ENCODE assay signal across 8 mouse cellular contexts in the genomic region with DNA sequence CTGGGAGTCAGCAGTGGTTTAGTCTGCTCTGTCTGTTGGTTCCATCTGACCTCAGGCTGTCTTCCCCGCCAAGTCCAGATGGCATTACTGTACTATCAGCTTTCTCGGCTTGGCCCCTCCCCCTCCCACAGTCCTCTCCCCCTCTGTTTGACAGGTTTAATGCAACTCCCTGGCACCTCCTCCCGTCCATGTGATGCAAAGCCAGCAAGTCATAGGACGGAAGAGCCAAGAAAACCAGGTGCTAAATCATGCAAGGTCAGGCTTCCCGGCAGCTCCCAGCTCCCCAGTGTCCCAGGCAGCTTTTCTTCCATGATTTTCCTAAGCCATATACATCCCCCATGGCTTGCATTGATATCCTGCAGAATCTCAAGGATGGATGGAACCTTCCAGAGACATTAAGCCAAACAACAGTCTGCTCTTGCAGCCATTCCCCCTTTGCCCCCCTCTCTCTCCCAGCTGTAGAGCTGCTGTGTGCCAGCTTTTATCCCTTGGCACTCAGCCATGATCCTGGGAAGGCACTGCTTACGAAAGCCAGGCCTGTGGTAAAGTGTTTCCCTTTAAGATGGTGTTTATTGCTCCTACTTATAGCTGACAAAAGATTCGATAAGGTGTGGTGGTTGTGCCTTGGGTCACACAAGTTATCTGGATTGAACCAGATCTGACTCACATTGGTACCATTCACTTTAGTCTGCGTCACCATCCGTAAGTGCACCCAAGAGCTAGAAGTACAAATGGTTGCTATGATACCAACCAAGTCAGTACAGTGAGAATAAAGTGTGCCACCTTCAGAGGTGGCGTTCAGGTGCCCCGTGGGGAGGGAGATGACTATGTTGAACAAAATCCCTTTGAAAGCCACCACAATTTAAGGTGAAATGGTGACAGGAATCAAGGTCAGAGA. TPM values are rescaled to one million over a fixed set of nuclear protein-coding genes. Genes with fewer than 3 reads are reported as not detected.
DNase-seq lines count a peak whose midpoint lies in the region; ATAC-seq lines count a peak whose summit lies in the region.

No protein-coding gene starts in this region.

- no peaks in the 10 kb centered on the region for H3K36me3 ChIP-seq in stomach, embryonic 14.5 days (ENCODE audit: control insufficient read depth, insufficient read depth, low read length)

- no peaks in the 10 kb centered on the region for H3K27me3 ChIP-seq in stomach, embryonic 14.5 days (ENCODE audit: control insufficient read depth, insufficient read depth, low read length)

- H3K4me3 ChIP-seq in stomach, embryonic 14.5 days (ENCODE audit: low read depth, low read length) = no peak overlapping the region

- no peak overlapping the region for H3K27ac ChIP-seq in stomach, embryonic 14.5 days (ENCODE audit: low read length)

- H3K9ac ChIP-seq in stomach, embryonic 14.5 days (replicated peaks; ENCODE audit: low read depth, low read length) = no peak overlapping the region

- WGBS in stomach, embryonic 14.5 days = 41% methylated on average over 11 of the region's 11 CpGs

- peak; percentile 66 for ATAC-seq in stomach, embryonic 14.5 days (ENCODE audit: insufficient number of reproducible peaks, insufficient read depth, low FRiP score, low read depth)

- peaks cover 8% of the 10 kb centered on the region; the same call in 1 of the 2 replicates for H3K4me1 ChIP-seq in stomach, embryonic 14.5 days (ENCODE audit: control insufficient read depth, insufficient read depth, low read length)

- peak; percentile 53 to 55 for DNase-seq in frontal cortex, postnatal 10 days (ENCODE audit: low spot score in 2 of 2)
- DNase-seq in frontal cortex, postnatal 36 days (ENCODE audit: low spot score in 2 of 2) = no peak
- DNase-seq in ZHBTc4 (ENCODE audit: low read depth, low spot score) = peak; percentile 55
- DNase-seq in embryo, embryonic 11 days = peak; percentile 55
- DNase-seq in heart, adult 18-20 months = peak; percentile 65 to 67
- peak; percentile 45 for DNase-seq in kidney, adult 18-20 months
- DNase-seq in lung, postnatal 14 days = peak; percentile 65

- no peaks in the 10 kb centered on the region for H3K9me3 ChIP-seq in stomach, embryonic 14.5 days (ENCODE audit: control insufficient read depth, low read depth, low read length)

- H3K4me2 ChIP-seq in stomach, embryonic 14.5 days (replicated peaks; ENCODE audit: low read depth, low read length) = no peak overlapping the region

RNA-seq across cellular contexts. Expression of gene Rimkla, which starts 29.3 kb away (rescaled TPM):
- 1 to 10 TPM in 1 of 2 experiments, under 1 TPM in 1; 0.57 to 1.3 TPM for total RNA-seq in heart, adult 18-20 months (2021)
- polyA plus RNA-seq in stomach, embryonic 14.5 days (2014; fragmentation: Nextera tagmentation; extraction: Ambion mirVana) = 1.8 and 2.0 TPM in 2 replicates

RNA-seq across cellular contexts. Expression of gene Zmynd12, which starts 40.5 kb away (rescaled TPM):
- not detected for total RNA-seq in heart, adult 18-20 months (2021)
- not detected in 2 replicates for polyA plus RNA-seq in stomach, embryonic 14.5 days (2014; fragmentation: Nextera tagmentation; extraction: Ambion mirVana)

RNA-seq across cellular contexts. Expression of gene Ppcs, which starts 40.9 kb away (rescaled TPM):
- total RNA-seq in heart, adult 18-20 months (2021) = 10 to 100 TPM; 11.4 to 12.6 TPM
- polyA plus RNA-seq in stomach, embryonic 14.5 days (2014; fragmentation: Nextera tagmentation; extraction: Ambion mirVana) = 31.9 and 33.7 TPM in 2 replicates

RNA-seq across cellular contexts. Expression of gene Ccdc30, which starts 47.8 kb away (rescaled TPM):
- under 1 TPM in 1 of 2 experiments, not detected in 1; 0.59 TPM for total RNA-seq in heart, adult 18-20 months (2021)
- 3.5 and 7.3 TPM in 2 replicates for polyA plus RNA-seq in stomach, embryonic 14.5 days (2014; fragmentation: Nextera tagmentation; extraction: Ambion mirVana)

Comparison
In these comparisons a context has a peak if more than half of its experiments do, and no peak if none do; other contexts are left out.
1. DNase-seq: peak in frontal cortex, postnatal 10 days (2 of 2), ZHBTc4 (single experiment), embryo, embryonic 11 days (single experiment), heart, adult 18-20 months (2 of 2), kidney, adult 18-20 months (single experiment) and lung, postnatal 14 days (single experiment); none in frontal cortex, postnatal 36 days (0 of 2).